Mouse (Mus musculus) gastrocnemius, adult 18-20 months (tissue): ENCODE data around the gene Prkce. TPM values are rescaled to one million over a fixed set of nuclear protein-coding genes. Genes with fewer than 3 reads are reported as not detected.

Source experiments
- DNase-seq: peaks from one replicate; pipeline ENCODE4 v3.0.0; 2021; ENCODE audit warnings: low spot score
- total RNA-seq, 2 experiments: library from RNA; stranded (reverse); gene quantifications; 2 replicates each; pipeline ENCODE4 v1.2.3; 2021

The Prkce gene
- total RNA-seq, 2 experiments from 2014 or later, result 11.6 to 12.3 TPM

- DNase-seq, result no peak
These were observed 502.2 kb downstream of the Prkce start for GRCm38 (mm10) chr17:86669641-86670373.

GRCm38 (mm10) chr17:86670731-86671130 is 503.1 kb downstream of the Prkce start:
- no peak for DNase-seq

- DNase-seq, result no peak
These were observed 507.4 kb downstream of the Prkce start for GRCm38 (mm10) chr17:86674971-86675370.

GRCm38 (mm10) chr17:86676336-86676735 is 508.8 kb downstream of the Prkce start:
- no peak for DNase-seq

GRCm38 (mm10) chr17:86676909-86677308 is 509.3 kb downstream of the Prkce start:
- DNase-seq, result no peak

- no peak for DNase-seq
These were observed 517.7 kb downstream of the Prkce start for GRCm38 (mm10) chr17:86685263-86685662.

GRCm38 (mm10) chr17:86687021-86687420 is 519.4 kb downstream of the Prkce start:
- DNase-seq, result no peak

- DNase-seq, result no peak
These were observed 523.3 kb downstream of the Prkce start for GRCm38 (mm10) chr17:86690871-86691390.

- DNase-seq, result peak; percentile 25
These were observed 530.2 kb downstream of the Prkce start for GRCm38 (mm10) chr17:86697751-86698150.

- no peak for DNase-seq
These were observed 535.8 kb downstream of the Prkce start for GRCm38 (mm10) chr17:86703336-86703735.

- DNase-seq, result no peak
These were observed 537.7 kb downstream of the Prkce start for GRCm38 (mm10) chr17:86705236-86705635.

- DNase-seq, result no peak
These were observed 538.9 kb downstream of the Prkce start for GRCm38 (mm10) chr17:86706467-86706866.

Other genes with a start within 250 kb of the Prkce start
- gene Srbd1, start 22.6 kb upstream of the Prkce start, total RNA-seq, result 1 to 10 TPM; 5.5 to 5.9 TPM